ENCODE assay signal across 15 mouse cellular contexts in the genomic region with DNA sequence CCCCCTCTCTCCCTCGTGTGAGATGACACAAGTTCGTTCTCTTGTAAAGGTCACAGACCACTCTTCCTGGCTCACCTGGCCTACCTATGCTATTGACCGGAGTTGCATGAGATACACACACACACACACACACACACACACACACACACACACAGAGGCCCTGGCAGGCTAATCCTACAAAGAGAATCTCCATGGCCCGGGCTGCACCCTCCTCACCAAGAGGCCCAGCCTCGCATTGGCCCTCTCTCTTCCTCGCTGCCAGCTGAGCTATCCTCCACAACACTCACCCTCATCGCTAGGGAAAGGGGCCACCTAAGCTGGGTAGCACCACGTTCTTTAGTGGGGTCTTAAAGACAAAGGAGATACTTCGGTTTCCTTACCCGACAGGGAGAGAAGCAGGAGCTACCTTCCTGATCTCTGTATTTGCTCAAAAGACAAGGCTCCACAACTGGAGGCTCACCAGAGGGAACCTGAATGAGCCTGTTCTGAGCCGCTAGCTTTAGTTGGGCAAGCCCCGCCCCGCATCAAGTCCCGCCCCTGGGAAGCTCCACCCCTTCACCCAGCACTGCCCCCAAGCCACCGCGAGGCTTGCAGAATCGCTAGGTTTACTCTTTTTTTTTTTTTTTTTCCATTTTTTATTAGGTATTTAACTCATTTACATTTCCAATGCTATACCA.
DNase-seq lines count a peak whose midpoint lies in the region; ATAC-seq lines count a peak whose summit lies in the region.
"Had no signal": no experiment of that assay in that cellular context is flagged by ENCODE, and none has a peak within 500 bp of the region (broad histone marks: within the 10 kb centered on the region; RNA-seq: fewer than 3 reads in every experiment).

No protein-coding gene starts in this region.

- H3K4me1 ChIP-seq in liver, embryonic 12.5 days = no peaks in the 10 kb centered on the region

- 55% methylated on average over 16 of the region's 17 CpGs for WGBS in liver, embryonic 12.5 days (ENCODE audit: insufficient replicate concordance)

- intact Hi-C loops in gastrocnemius, postnatal 14 days (cut with DNase I; ENCODE audit: low total_unique reads) = no loop called here

- H3K27me3 ChIP-seq in liver, embryonic 12.5 days (replicated peaks) = no peaks in the 10 kb centered on the region
- H3K27me3 ChIP-seq: embryonic facial prominence, embryonic 15.5 days; forebrain, embryonic 12.5 days; hindbrain, embryonic 15.5 days; neural tube, embryonic 12.5 days had no signal

- H3K4me2 ChIP-seq in liver, embryonic 12.5 days = peak overlapping the region; percentile 14; the same call in 1 of the 2 replicates
- H3K4me2 ChIP-seq: embryonic facial prominence, embryonic 15.5 days; forebrain, embryonic 12.5 days; hindbrain, embryonic 15.5 days; neural tube, embryonic 12.5 days had no signal

- no peak overlapping the region for H3K27ac ChIP-seq in liver, embryonic 12.5 days
- H3K27ac ChIP-seq: embryonic facial prominence, embryonic 15.5 days; forebrain, embryonic 12.5 days; gastrocnemius, adult 2 months; hindbrain, embryonic 15.5 days; neural tube, embryonic 12.5 days had no signal

- ATAC-seq in liver, embryonic 12.5 days = 0 out of 2 replicates have a peak, but pooled peaks have one; percentile 24

- peak; percentile 24 for DNase-seq in embryo, embryonic 10.5 days (ENCODE audit: low spot score)
- no peak for DNase-seq in embryo, embryonic 9.5 days (ENCODE audit: extremely low spot score)
- peak; percentile 42 for DNase-seq in lung, postnatal 10 days
- no peak for DNase-seq in lung, postnatal 25 days (ENCODE audit: low spot score)
- peak; percentile 91 for DNase-seq in ES-CJ7 (ENCODE audit: low read depth, low spot score)
- no peak for DNase-seq in gastrocnemius, postnatal 14 days
- no peak for DNase-seq in spleen, postnatal 36 days (ENCODE audit: low spot score in 2 of 2)
- DNase-seq: cerebellum, adult 18-20 months; gastrocnemius, adult 2 months; kidney, adult 2 months had no signal

- H3K36me3 ChIP-seq in liver, embryonic 12.5 days = no peaks in the 10 kb centered on the region
- H3K36me3 ChIP-seq: embryonic facial prominence, embryonic 15.5 days; forebrain, embryonic 12.5 days; hindbrain, embryonic 15.5 days; neural tube, embryonic 12.5 days had no signal

- no peak overlapping the region for H3K9ac ChIP-seq in liver, embryonic 12.5 days
- H3K9ac ChIP-seq: embryonic facial prominence, embryonic 15.5 days; forebrain, embryonic 12.5 days; hindbrain, embryonic 15.5 days; neural tube, embryonic 12.5 days had no signal

- H3K4me3 ChIP-seq in liver, embryonic 12.5 days = no peak overlapping the region
- H3K4me3 ChIP-seq: embryonic facial prominence, embryonic 15.5 days; forebrain, embryonic 12.5 days; gastrocnemius, adult 2 months; hindbrain, embryonic 15.5 days; neural tube, embryonic 12.5 days had no signal

- no peaks in the 10 kb centered on the region for H3K9me3 ChIP-seq in liver, embryonic 12.5 days (replicated peaks)
- H3K9me3 ChIP-seq: embryonic facial prominence, embryonic 15.5 days; forebrain, embryonic 12.5 days; hindbrain, embryonic 15.5 days; neural tube, embryonic 12.5 days had no signal

Comparison
In these comparisons a context has a peak if more than half of its experiments do, and no peak if none do; other contexts are left out.
1. DNase-seq: peak in embryo, embryonic 10.5 days (single experiment), lung, postnatal 10 days (single experiment) and ES-CJ7 (single experiment); none in embryo, embryonic 9.5 days (single experiment), lung, postnatal 25 days (single experiment), gastrocnemius, postnatal 14 days (single experiment) and spleen, postnatal 36 days (0 of 2).